ENCODE assay signal across 24 mouse cellular contexts in the genomic region with DNA sequence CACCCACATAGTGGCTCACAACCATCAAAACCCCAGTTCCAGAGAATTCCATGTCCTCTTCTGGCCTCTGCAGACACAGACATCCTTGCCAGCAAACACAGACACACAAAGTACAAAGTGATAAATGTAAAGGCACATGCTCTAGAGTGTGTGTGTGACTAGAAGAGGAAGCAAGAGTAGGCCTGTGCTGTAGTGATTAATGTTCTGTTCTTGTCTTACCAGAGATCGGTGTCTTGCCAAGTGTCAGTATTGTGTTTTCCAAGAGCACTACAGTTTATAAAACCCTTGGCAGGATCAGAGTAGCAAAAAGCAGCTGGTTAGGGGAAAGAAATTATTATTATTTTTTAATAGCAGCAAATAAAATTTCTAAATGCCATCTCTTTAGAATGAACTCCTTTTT. TPM values are rescaled to one million over a fixed set of nuclear protein-coding genes. Genes with fewer than 3 reads are reported as not detected.
DNase-seq lines count a peak whose midpoint lies in the region; ATAC-seq lines count a peak whose summit lies in the region.
"Had no signal": no experiment of that assay in that cellular context is flagged by ENCODE, and none has a peak within 500 bp of the region (broad histone marks: within the 10 kb centered on the region; RNA-seq: fewer than 3 reads in every experiment).

No protein-coding gene starts in this region.

- H3K4me2 ChIP-seq in midbrain, embryonic 13.5 days (replicated peaks): no peak overlapping the region
- H3K4me2 ChIP-seq in midbrain, embryonic 14.5 days (ENCODE audit: low read length): no peak overlapping the region
- H3K4me2 ChIP-seq: embryonic facial prominence, embryonic 12.5 days; forebrain, embryonic 13.5 days; forebrain, embryonic 15.5 days had no signal

- peaks cover 71% of the 10 kb centered on the region for H3K36me3 ChIP-seq in midbrain, embryonic 13.5 days
- H3K36me3 ChIP-seq in midbrain, embryonic 14.5 days (ENCODE audit: control insufficient read depth, insufficient read depth, low read length): peaks cover 54% of the 10 kb centered on the region

- H3K4me3 ChIP-seq in midbrain, embryonic 13.5 days (replicated peaks): no peak overlapping the region
- H3K4me3 ChIP-seq in midbrain, embryonic 14.5 days (replicated peaks; ENCODE audit: low read depth, low read length): no peak overlapping the region
- H3K4me3 ChIP-seq: embryonic facial prominence, embryonic 10.5 days; embryonic facial prominence, embryonic 12.5 days; forebrain, embryonic 13.5 days; forebrain, embryonic 15.5 days had no signal

- H3K4me1 ChIP-seq in midbrain, embryonic 13.5 days (replicated peaks): no peaks in the 10 kb centered on the region
- H3K4me1 ChIP-seq in midbrain, embryonic 14.5 days (ENCODE audit: control insufficient read depth, insufficient read depth, low read length): no peaks in the 10 kb centered on the region
- H3K4me1 ChIP-seq: embryonic facial prominence, embryonic 10.5 days; embryonic facial prominence, embryonic 12.5 days; forebrain, embryonic 15.5 days had no signal

- no peaks in the 10 kb centered on the region for H3K27me3 ChIP-seq in midbrain, embryonic 13.5 days
- no peaks in the 10 kb centered on the region for H3K27me3 ChIP-seq in midbrain, embryonic 14.5 days (ENCODE audit: control insufficient read depth, insufficient read depth, low read length)
- H3K27me3 ChIP-seq: CH12.LX; embryonic facial prominence, embryonic 12.5 days; forebrain, embryonic 13.5 days; forebrain, embryonic 15.5 days; Patski had no signal

- ATAC-seq in midbrain, embryonic 13.5 days: no peak
- ATAC-seq in midbrain, embryonic 14.5 days (ENCODE audit: low FRiP score, low TSS enrichment): no peak
- ATAC-seq: activated CD4-positive, CD25-positive, alpha-beta regulatory T cell, adult 4 months; forebrain, embryonic 13.5 days; forebrain, embryonic 15.5 days; forebrain, postnatal 0 days; Patski had no signal

- H3K9me3 ChIP-seq in midbrain, embryonic 13.5 days: no peaks in the 10 kb centered on the region
- no peaks in the 10 kb centered on the region for H3K9me3 ChIP-seq in midbrain, embryonic 14.5 days (ENCODE audit: control insufficient read depth, low read length)
- H3K9me3 ChIP-seq: embryonic facial prominence, embryonic 10.5 days; embryonic facial prominence, embryonic 12.5 days; forebrain, embryonic 13.5 days; forebrain, embryonic 15.5 days; G1E had no signal

- WGBS in midbrain, embryonic 13.5 days: 90% methylated on average over 1 of the region's 1 CpGs
- WGBS in midbrain, embryonic 14.5 days: 100% methylated on average over 1 of the region's 1 CpGs

- H3K9ac ChIP-seq in midbrain, embryonic 13.5 days (replicated peaks): 0 out of 2 replicates have a peak overlapping the region, but pooled peaks have one; percentile 10
- H3K9ac ChIP-seq in midbrain, embryonic 14.5 days (replicated peaks; ENCODE audit: low read length): no peak overlapping the region
- H3K9ac ChIP-seq: embryonic facial prominence, embryonic 12.5 days; forebrain, embryonic 13.5 days; forebrain, embryonic 15.5 days; forebrain, postnatal 0 days had no signal

- no peak for DNase-seq in midbrain, embryonic 14.5 days
- peak; percentile 50 for DNase-seq in MEL-GATA-1-ER (ENCODE audit: extremely low read depth, low read depth)
- no peak for DNase-seq in kidney, postnatal 25 days
- no peak for DNase-seq in embryo, embryonic 11 days
- DNase-seq: adrenal gland, adult 2 months; adrenal gland, postnatal 10 days; adrenal gland, postnatal 25 days; cerebellum, adult 11 months; cerebellum, adult 18-20 months; cerebellum, adult 8-10 months; cerebellum, adult 9-11 months; cerebellum, postnatal 14 days; cerebellum, postnatal 36 days; forebrain, postnatal 0 days had no signal

- no peak overlapping the region for H3K27ac ChIP-seq in midbrain, embryonic 13.5 days
- H3K27ac ChIP-seq in midbrain, embryonic 14.5 days (replicated peaks; ENCODE audit: low read depth, low read length): no peak overlapping the region
- H3K27ac ChIP-seq: embryonic facial prominence, embryonic 10.5 days; embryonic facial prominence, embryonic 12.5 days; forebrain, embryonic 13.5 days; forebrain, embryonic 15.5 days had no signal

RNA-seq across cellular contexts. Expression of gene Cntrl, which starts 29.3 kb away (rescaled TPM):
- 16.7 and 18.1 TPM in 2 replicates for polyA plus RNA-seq in midbrain, embryonic 13.5 days (2015; fragmentation: Nextera tagmentation; extraction: Ambion mirVana)
- polyA plus RNA-seq in midbrain, embryonic 14.5 days (2014; fragmentation: Nextera tagmentation; extraction: Ambion mirVana): 9.7 and 13.8 TPM in 2 replicates

RNA-seq across cellular contexts. Expression of gene AI182371, which starts 37.2 kb away (rescaled TPM):
- 0.22 and 0.46 TPM in 2 replicates for polyA plus RNA-seq in midbrain, embryonic 13.5 days (2015; fragmentation: Nextera tagmentation; extraction: Ambion mirVana)
- 0.36 and 0.39 TPM in 2 replicates for polyA plus RNA-seq in midbrain, embryonic 14.5 days (2014; fragmentation: Nextera tagmentation; extraction: Ambion mirVana)
- polyA plus RNA-seq: adrenal gland, adult 2 months; C2C12 had no signal
